8 mouse cellular contexts compared by ENCODE assay signal in genomic region chr10:81863409-81864407, GRCm38 (mm10). TPM values are rescaled to one million over a fixed set of nuclear protein-coding genes. Genes with fewer than 3 reads are reported as not detected.
DNase-seq lines count a peak whose midpoint lies in the region; ATAC-seq and TF ChIP-seq lines count a peak whose summit lies in the region.
"Not testable (repeated sequence)": the region's sequence is repeated elsewhere in the genome, so short reads cannot be mapped to it uniquely, and the experiment has no call there.

Gene Gm32687, plus strand, starts transcription at chr10:81863934.

- 22% methylated on average over 5 of the region's 49 CpGs for WGBS in embryonic facial prominence, embryonic 13.5 days
- WGBS in hindbrain, embryonic 14.5 days = 33% methylated on average over 4 of the region's 49 CpGs
- 30% methylated on average over 5 of the region's 49 CpGs for WGBS in liver, embryonic 15.5 days (ENCODE audit: insufficient replicate concordance)
- 28% methylated on average over 4 of the region's 49 CpGs for WGBS in midbrain, postnatal 0 days
- 36% methylated on average over 3 of the region's 49 CpGs for WGBS in stomach, embryonic 16.5 days

- not testable (repeated sequence) for H3K36me3 ChIP-seq in embryonic facial prominence, embryonic 13.5 days; hindbrain, embryonic 14.5 days (replicated peaks; ENCODE audit: control insufficient read depth, insufficient read depth); liver, embryonic 15.5 days (replicated peaks); midbrain, postnatal 0 days (ENCODE audit: insufficient read depth, low read length); stomach, embryonic 16.5 days (ENCODE audit: control insufficient read depth, insufficient read depth, low read length)

- not testable (repeated sequence) for H3K27ac ChIP-seq in embryonic facial prominence, embryonic 13.5 days; hindbrain, embryonic 14.5 days; liver, embryonic 15.5 days (replicated peaks); midbrain, postnatal 0 days (ENCODE audit: low read depth, low read length); stomach, embryonic 16.5 days (ENCODE audit: low read length)

- H3K9ac ChIP-seq in embryonic facial prominence, embryonic 13.5 days; hindbrain, embryonic 14.5 days; liver, embryonic 15.5 days; midbrain, postnatal 0 days (replicated peaks; ENCODE audit: low read length, poor library complexity, severe bottlenecking); stomach, embryonic 16.5 days (ENCODE audit: low read length): not testable (repeated sequence)

- peak; percentile 99 for ATAC-seq in embryonic facial prominence, embryonic 13.5 days (ENCODE audit: insufficient number of reproducible peaks, insufficient read depth, low FRiP score, low TSS enrichment, low read depth)
- ATAC-seq in hindbrain, embryonic 14.5 days (ENCODE audit: low FRiP score) = peak; percentile 100
- ATAC-seq in liver, embryonic 15.5 days (ENCODE audit: insufficient read depth) = peak; percentile 99
- ATAC-seq in midbrain, postnatal 0 days (ENCODE audit: low FRiP score) = peak; percentile 100
- peak; percentile 100 for ATAC-seq in stomach, embryonic 16.5 days (ENCODE audit: insufficient read depth, low FRiP score)

- H3K4me3 ChIP-seq in embryonic facial prominence, embryonic 13.5 days; hindbrain, embryonic 14.5 days (replicated peaks; ENCODE audit: low read length); liver, embryonic 15.5 days (replicated peaks); midbrain, postnatal 0 days (ENCODE audit: low read depth, low read length); stomach, embryonic 16.5 days (replicated peaks; ENCODE audit: low read length): not testable (repeated sequence)

- H3K27me3 ChIP-seq in embryonic facial prominence, embryonic 13.5 days; hindbrain, embryonic 14.5 days (ENCODE audit: control insufficient read depth, insufficient read depth, low read length); liver, embryonic 15.5 days; midbrain, postnatal 0 days (ENCODE audit: insufficient read depth, low read length); stomach, embryonic 16.5 days (ENCODE audit: control insufficient read depth, insufficient read depth, low read length): not testable (repeated sequence)

- H3K9me3 ChIP-seq in embryonic facial prominence, embryonic 13.5 days; hindbrain, embryonic 14.5 days (ENCODE audit: control insufficient read depth, low read length); liver, embryonic 15.5 days (replicated peaks); midbrain, postnatal 0 days (ENCODE audit: low read length); stomach, embryonic 16.5 days (replicated peaks; ENCODE audit: control insufficient read depth, low read length): not testable (repeated sequence)

- DNase-seq in adrenal gland, adult 2 months = peak; percentile 7
- DNase-seq in gastrocnemius, postnatal 25 days = peak; percentile 3
- not testable (repeated sequence) for DNase-seq in hindbrain, embryonic 14.5 days (ENCODE audit: low spot score); midbrain, postnatal 0 days (ENCODE audit: low spot score)
- peak; percentile 1 for DNase-seq in layer of hippocampus, adult 11-12 months (ENCODE audit: low spot score)

- H3K4me2 ChIP-seq in embryonic facial prominence, embryonic 13.5 days; hindbrain, embryonic 14.5 days (replicated peaks); liver, embryonic 15.5 days; midbrain, postnatal 0 days (ENCODE audit: low read depth, low read length, poor library complexity, severe bottlenecking); stomach, embryonic 16.5 days (ENCODE audit: low read depth, low read length): not testable (repeated sequence)

- not testable (repeated sequence) for TF ChIP-seq CTCF in midbrain, postnatal 0 days (IDR thresholded peaks at IDR 0.05)

- not testable (repeated sequence) for H3K4me1 ChIP-seq in embryonic facial prominence, embryonic 13.5 days; hindbrain, embryonic 14.5 days (replicated peaks; ENCODE audit: control insufficient read depth, insufficient read depth, low read length); liver, embryonic 15.5 days (replicated peaks); midbrain, postnatal 0 days (ENCODE audit: insufficient read depth, low read length); stomach, embryonic 16.5 days (ENCODE audit: control insufficient read depth, insufficient read depth, low read length)

RNA-seq across cellular contexts. Expression of gene Gm32687, which starts in this region (rescaled TPM):
- total RNA-seq in adrenal gland, adult 2 months (2021) = 1 to 10 TPM; 1.0 to 1.7 TPM
- polyA plus RNA-seq in adrenal gland, adult 2 months (2012; rRNA removed) = 0.07 and 0.10 TPM in 2 replicates
- 9.5 and 10.7 TPM in 2 replicates for polyA plus RNA-seq in embryonic facial prominence, embryonic 13.5 days (2015; fragmentation: Nextera tagmentation; extraction: Ambion mirVana)
- total RNA-seq in gastrocnemius, postnatal 25 days (2021) = 1 to 10 TPM; 1.7 to 2.0 TPM
- polyA plus RNA-seq in hindbrain, embryonic 14.5 days (2014; fragmentation: Nextera tagmentation; extraction: Ambion mirVana) = 13.0 and 13.6 TPM in 2 replicates
- polyA plus RNA-seq in liver, embryonic 15.5 days (2015; fragmentation: Nextera tagmentation; extraction: Ambion mirVana) = 1.4 and 2.0 TPM in 2 replicates
- total RNA-seq in midbrain, postnatal 0 days (2014; rRNA removed) = 3.2 and 7.5 TPM in 2 replicates
- polyA plus RNA-seq in midbrain, postnatal 0 days (2015; fragmentation: Nextera tagmentation; extraction: Ambion mirVana) = 5.8 and 6.8 TPM in 2 replicates
- polyA plus RNA-seq in stomach, embryonic 16.5 days (2015; fragmentation: Nextera tagmentation; extraction: Ambion mirVana) = 7.7 and 11.1 TPM in 2 replicates
